8 mouse cellular contexts compared by ENCODE assay signal in genomic region chr16:11203600-11204390, GRCm38 (mm10). TPM values are rescaled to one million over a fixed set of nuclear protein-coding genes. Genes with fewer than 3 reads are reported as not detected.
DNase-seq lines count a peak whose midpoint lies in the region; ATAC-seq lines count a peak whose summit lies in the region.

No protein-coding gene starts in this region.

- H3K36me3 ChIP-seq in heart, embryonic 12.5 days, result peaks cover 44% of the 10 kb centered on the region
- H3K36me3 ChIP-seq in liver, embryonic 11.5 days (ENCODE audit: control insufficient read depth, insufficient read depth, low read length), result peaks cover 21% of the 10 kb centered on the region
- H3K36me3 ChIP-seq in stomach, embryonic 16.5 days (ENCODE audit: control insufficient read depth, insufficient read depth, low read length), result no peaks in the 10 kb centered on the region; the same call in 1 of the 2 replicates

- no peaks in the 10 kb centered on the region for H3K9me3 ChIP-seq in heart, embryonic 12.5 days (replicated peaks)
- no peaks in the 10 kb centered on the region for H3K9me3 ChIP-seq in liver, embryonic 11.5 days (ENCODE audit: control insufficient read depth, low read length)
- no peaks in the 10 kb centered on the region for H3K9me3 ChIP-seq in stomach, embryonic 16.5 days (replicated peaks; ENCODE audit: control insufficient read depth, low read length)

- no peak for DNase-seq in heart, postnatal 4 days
- DNase-seq in CD4-positive, CD25-positive, alpha-beta regulatory T cell, adult 2 months (ENCODE audit: low read depth, low spot score), result peak; percentile 21
- no peak for DNase-seq in liver, embryonic 11.5 days (ENCODE audit: low spot score)
- no peak for DNase-seq in spleen, postnatal 36 days (ENCODE audit: low spot score in 2 of 2)
- DNase-seq in urinary bladder, postnatal 4 days (ENCODE audit: low spot score in 2 of 2), result no peak

- peak overlapping the region; percentile 91 for H3K4me3 ChIP-seq in heart, embryonic 12.5 days
- peak overlapping the region; percentile 84 for H3K4me3 ChIP-seq in liver, embryonic 11.5 days (ENCODE audit: low read depth, low read length)
- peak overlapping the region; percentile 85 for H3K4me3 ChIP-seq in stomach, embryonic 16.5 days (replicated peaks; ENCODE audit: low read length)

- no peak for ATAC-seq in heart, embryonic 12.5 days (ENCODE audit: insufficient number of reproducible peaks, low FRiP score)
- ATAC-seq in erythroblast, adult 5-6 weeks (replicated peaks; ENCODE audit: low FRiP score, poor library complexity, severe bottlenecking), result peak; percentile 61
- peak; percentile 57 for ATAC-seq in liver, embryonic 11.5 days (replicated peaks; ENCODE audit: low FRiP score)
- ATAC-seq in stomach, embryonic 16.5 days (ENCODE audit: insufficient read depth, low FRiP score), result 0 out of 2 replicates have a peak, but pooled peaks have one; percentile 23

- H3K27me3 ChIP-seq in heart, embryonic 12.5 days (replicated peaks), result no peaks in the 10 kb centered on the region
- H3K27me3 ChIP-seq in liver, embryonic 11.5 days (replicated peaks; ENCODE audit: control insufficient read depth, insufficient read depth, low read length), result no peaks in the 10 kb centered on the region
- H3K27me3 ChIP-seq in stomach, embryonic 16.5 days (ENCODE audit: control insufficient read depth, insufficient read depth, low read length), result no peaks in the 10 kb centered on the region

- peak overlapping the region; percentile 84 for H3K27ac ChIP-seq in heart, embryonic 12.5 days (ENCODE audit: poor library complexity, severe bottlenecking)
- H3K27ac ChIP-seq in liver, embryonic 11.5 days (ENCODE audit: low read depth, low read length), result peak overlapping the region; percentile 80
- H3K27ac ChIP-seq in stomach, embryonic 16.5 days (ENCODE audit: low read length), result 0 out of 2 replicates have a peak overlapping the region, but pooled peaks have one; percentile 13

- peaks cover 20% of the 10 kb centered on the region for H3K4me1 ChIP-seq in heart, embryonic 12.5 days (replicated peaks)
- peaks cover 12% of the 10 kb centered on the region for H3K4me1 ChIP-seq in liver, embryonic 11.5 days (replicated peaks; ENCODE audit: control insufficient read depth, insufficient read depth, low read length)
- peaks cover 11% of the 10 kb centered on the region for H3K4me1 ChIP-seq in stomach, embryonic 16.5 days (ENCODE audit: control insufficient read depth, insufficient read depth, low read length)

- peak overlapping the region; percentile 91 for H3K4me2 ChIP-seq in heart, embryonic 12.5 days
- H3K4me2 ChIP-seq in liver, embryonic 11.5 days, result peak overlapping the region; percentile 86
- H3K4me2 ChIP-seq in stomach, embryonic 16.5 days (ENCODE audit: low read depth, low read length), result peak overlapping the region; percentile 86

- WGBS in heart, embryonic 12.5 days, result 5% methylated on average over 24 of the region's 24 CpGs
- 5% methylated on average over 24 of the region's 24 CpGs for WGBS in liver, embryonic 11.5 days
- 3% methylated on average over 24 of the region's 24 CpGs for WGBS in stomach, embryonic 16.5 days

- peak overlapping the region; percentile 85 for H3K9ac ChIP-seq in heart, embryonic 12.5 days
- peak overlapping the region; percentile 86 for H3K9ac ChIP-seq in liver, embryonic 11.5 days (ENCODE audit: low read depth, low read length)
- peak overlapping the region; percentile 91 for H3K9ac ChIP-seq in stomach, embryonic 16.5 days (ENCODE audit: low read length)

RNA-seq across cellular contexts. Expression of gene Rsl1d1, which starts 0.7 kb away (rescaled TPM):
- 146 and 152 TPM in 2 replicates for polyA plus RNA-seq in heart, embryonic 12.5 days (2016; fragmentation: Nextera tagmentation; extraction: Ambion mirVana)
- 10 to 100 TPM; 64.3 to 70.0 TPM for total RNA-seq in heart, postnatal 4 days (2021)
- total RNA-seq in erythroblast, adult 5-6 weeks (2015; ENCODE audit: low replicate concordance), result 35.7 and 61.7 TPM in 2 replicates
- total RNA-seq in erythroblast, adult 5-6 weeks (2017; ENCODE audit: low replicate concordance), result 34.6 and 41.4 TPM in 2 replicates
- 313 and 345 TPM in 2 replicates for polyA plus RNA-seq in liver, embryonic 11.5 days (2014; fragmentation: Nextera tagmentation; extraction: Ambion mirVana)
- 148 and 154 TPM in 2 replicates for polyA plus RNA-seq in stomach, embryonic 16.5 days (2015; fragmentation: Nextera tagmentation; extraction: Ambion mirVana)

RNA-seq across cellular contexts. Expression of gene Zc3h7a, which starts 27.6 kb away (rescaled TPM):
- 77.9 and 83.9 TPM in 2 replicates for polyA plus RNA-seq in heart, embryonic 12.5 days (2016; fragmentation: Nextera tagmentation; extraction: Ambion mirVana)
- total RNA-seq in heart, postnatal 4 days (2021), result 10 to 100 TPM; 58.2 to 60.0 TPM
- 53.3 and 83.4 TPM in 2 replicates for total RNA-seq in erythroblast, adult 5-6 weeks (2015; ENCODE audit: low replicate concordance)
- total RNA-seq in erythroblast, adult 5-6 weeks (2017; ENCODE audit: low replicate concordance), result 57.7 and 61.0 TPM in 2 replicates
- 87.9 and 92.2 TPM in 2 replicates for polyA plus RNA-seq in liver, embryonic 11.5 days (2014; fragmentation: Nextera tagmentation; extraction: Ambion mirVana)
- 111 and 117 TPM in 2 replicates for polyA plus RNA-seq in stomach, embryonic 16.5 days (2015; fragmentation: Nextera tagmentation; extraction: Ambion mirVana)

RNA-seq across cellular contexts. Expression of gene Gspt1, which starts 50.3 kb away (rescaled TPM):
- 74.9 and 77.5 TPM in 2 replicates for polyA plus RNA-seq in heart, embryonic 12.5 days (2016; fragmentation: Nextera tagmentation; extraction: Ambion mirVana)
- total RNA-seq in heart, postnatal 4 days (2021), result 10 to 100 TPM; 84.0 to 93.4 TPM
- total RNA-seq in erythroblast, adult 5-6 weeks (2015; ENCODE audit: low replicate concordance), result 112 and 165 TPM in 2 replicates
- 24.0 and 28.8 TPM in 2 replicates for total RNA-seq in erythroblast, adult 5-6 weeks (2017; ENCODE audit: low replicate concordance)
- polyA plus RNA-seq in liver, embryonic 11.5 days (2014; fragmentation: Nextera tagmentation; extraction: Ambion mirVana), result 126 and 129 TPM in 2 replicates
- 49.2 and 50.5 TPM in 2 replicates for polyA plus RNA-seq in stomach, embryonic 16.5 days (2015; fragmentation: Nextera tagmentation; extraction: Ambion mirVana)

Comparison
In these comparisons a context has a peak if more than half of its experiments do, and no peak if none do; other contexts are left out.
1. H3K27ac ChIP-seq: peak in every context shown above with its lines; median percentile 84 in heart, embryonic 12.5 days; 80 in liver, embryonic 11.5 days; 13 in stomach, embryonic 16.5 days.